Mouse (Mus musculus): ENCODE data around the gene Cdkn1a. TPM values are rescaled to one million over a fixed set of nuclear protein-coding genes. Genes with fewer than 3 reads are reported as not detected.
"Not testable (repeated sequence)": the region's sequence is repeated elsewhere in the genome, so short reads cannot be mapped to it uniquely, and the experiment has no call there.

Gene Cdkn1a
- polyA plus RNA-seq (2014; fragmentation: Nextera tagmentation; extraction: Ambion mirVana) = 33.4 and 36.8 TPM in 2 replicates

- Histone ChIP-seq H3K9me3 (ENCODE audit: control insufficient read depth, low read length) (no peaks in the 10 kb centered on the region), H3K4me3 (ENCODE audit: low read depth, low read length) (no peak within 1 kb of the TSS), H3K36me3 (ENCODE audit: control insufficient read depth, insufficient read depth, low read length) (no peaks in the 10 kb centered on the region), H3K4me1 (replicated peaks; ENCODE audit: control insufficient read depth, insufficient read depth, low read length) (peaks cover 12% of the 10 kb centered on the region), H3K27ac (ENCODE audit: low read depth, low read length) (no peak within 1 kb of the TSS), H3K4me2 (replicated peaks; ENCODE audit: low read depth, low read length) (no peak within 1 kb of the TSS), H3K9ac (ENCODE audit: low read depth, low read length) (no peak within 1 kb of the TSS), H3K27me3 (ENCODE audit: control insufficient read depth, insufficient read depth, low read length) (peaks cover 24% of the 10 kb centered on the region)
- ATAC-seq (ENCODE audit: low FRiP score) = no peak
- 82% methylated on average over 3 of the region's 3 CpGs for WGBS
- no peak for DNase-seq (ENCODE audit: low spot score)
These were observed at the start of gene Cdkn1a for GRCm38 (mm10) chr17:29090776-29091175. Cdkn1a (plus strand) TSS chr17:29090976.

GRCm38 (mm10) chr17:29041632-29042031 lies 49.1 kb upstream of the Cdkn1a start:
- not testable (repeated sequence) for H3K4me2 ChIP-seq (replicated peaks; ENCODE audit: low read depth, low read length); H3K27me3 ChIP-seq (ENCODE audit: control insufficient read depth, insufficient read depth, low read length); H3K27ac ChIP-seq (ENCODE audit: low read depth, low read length); DNase-seq (ENCODE audit: low spot score); H3K9me3 ChIP-seq (ENCODE audit: control insufficient read depth, low read length); H3K9ac ChIP-seq (ENCODE audit: low read depth, low read length); H3K4me1 ChIP-seq (replicated peaks; ENCODE audit: control insufficient read depth, insufficient read depth, low read length); H3K4me3 ChIP-seq (ENCODE audit: low read depth, low read length); ATAC-seq (ENCODE audit: low FRiP score)
- peaks cover 38% of the 10 kb centered on the region for H3K36me3 ChIP-seq (ENCODE audit: control insufficient read depth, insufficient read depth, low read length)
- WGBS = 92% methylated on average over 3 of the region's 3 CpGs

GRCm38 (mm10) chr17:29042569-29042968 lies 48.2 kb upstream of the Cdkn1a start:
- no peak for DNase-seq (ENCODE audit: low spot score)
- no peak for ATAC-seq (ENCODE audit: low FRiP score)
- no peak overlapping the region for H3K4me3 ChIP-seq (ENCODE audit: low read depth, low read length)
- H3K9ac ChIP-seq (ENCODE audit: low read depth, low read length) = no peak overlapping the region
- no peak overlapping the region for H3K4me2 ChIP-seq (replicated peaks; ENCODE audit: low read depth, low read length)
- H3K27me3 ChIP-seq (ENCODE audit: control insufficient read depth, insufficient read depth, low read length) = no peaks in the 10 kb centered on the region
- no peaks in the 10 kb centered on the region for H3K9me3 ChIP-seq (ENCODE audit: control insufficient read depth, low read length)
- H3K27ac ChIP-seq (ENCODE audit: low read depth, low read length) = no peak overlapping the region
- peaks cover 35% of the 10 kb centered on the region for H3K36me3 ChIP-seq (ENCODE audit: control insufficient read depth, insufficient read depth, low read length)
- H3K4me1 ChIP-seq (replicated peaks; ENCODE audit: control insufficient read depth, insufficient read depth, low read length) = no peaks in the 10 kb centered on the region

GRCm38 (mm10) chr17:29043583-29043982 lies 47.2 kb upstream of the Cdkn1a start:
- no peaks in the 10 kb centered on the region for H3K4me1 ChIP-seq (replicated peaks; ENCODE audit: control insufficient read depth, insufficient read depth, low read length)
- no peak overlapping the region for H3K9ac ChIP-seq (ENCODE audit: low read depth, low read length)
- H3K36me3 ChIP-seq (ENCODE audit: control insufficient read depth, insufficient read depth, low read length) = peaks cover 29% of the 10 kb centered on the region
- H3K9me3 ChIP-seq (ENCODE audit: control insufficient read depth, low read length) = no peaks in the 10 kb centered on the region
- ATAC-seq (ENCODE audit: low FRiP score) (no peak), DNase-seq (ENCODE audit: low spot score) (no peak)
- no peak overlapping the region for H3K4me3 ChIP-seq (ENCODE audit: low read depth, low read length)
- no peak overlapping the region for H3K27ac ChIP-seq (ENCODE audit: low read depth, low read length)
- H3K4me2 ChIP-seq (replicated peaks; ENCODE audit: low read depth, low read length) = no peak overlapping the region
- WGBS = 94% methylated on average over 3 of the region's 3 CpGs
- no peaks in the 10 kb centered on the region for H3K27me3 ChIP-seq (ENCODE audit: control insufficient read depth, insufficient read depth, low read length)

- DNase-seq (ENCODE audit: low spot score) (peak; percentile 44), ATAC-seq (ENCODE audit: low FRiP score) (peak; percentile 44; the same call in 1 of the 2 replicates)
- H3K27me3 ChIP-seq (ENCODE audit: control insufficient read depth, insufficient read depth, low read length) = no peaks in the 10 kb centered on the region
- no peak overlapping the region for H3K4me3 ChIP-seq (ENCODE audit: low read depth, low read length)
- H3K36me3 ChIP-seq (ENCODE audit: control insufficient read depth, insufficient read depth, low read length) = peaks cover 27% of the 10 kb centered on the region
- no peak overlapping the region for H3K27ac ChIP-seq (ENCODE audit: low read depth, low read length)
- H3K9ac ChIP-seq (ENCODE audit: low read depth, low read length) = no peak overlapping the region
- H3K4me1 ChIP-seq (replicated peaks; ENCODE audit: control insufficient read depth, insufficient read depth, low read length) = no peaks in the 10 kb centered on the region
- no peak overlapping the region for H3K4me2 ChIP-seq (replicated peaks; ENCODE audit: low read depth, low read length)
- WGBS = 88% methylated on average over 6 of the region's 6 CpGs
- H3K9me3 ChIP-seq (ENCODE audit: control insufficient read depth, low read length) = no peaks in the 10 kb centered on the region
These were observed 46.4 kb upstream of the Cdkn1a start for GRCm38 (mm10) chr17:29044146-29044924.

- ATAC-seq (ENCODE audit: low FRiP score) (no peak), DNase-seq (ENCODE audit: low spot score) (peak; percentile 59)
- Histone ChIP-seq H3K36me3 (ENCODE audit: control insufficient read depth, insufficient read depth, low read length) (peaks cover 21% of the 10 kb centered on the region), H3K27me3 (ENCODE audit: control insufficient read depth, insufficient read depth, low read length) (no peaks in the 10 kb centered on the region), H3K4me1 (replicated peaks; ENCODE audit: control insufficient read depth, insufficient read depth, low read length) (no peaks in the 10 kb centered on the region), H3K9me3 (ENCODE audit: control insufficient read depth, low read length) (no peaks in the 10 kb centered on the region), H3K27ac (ENCODE audit: low read depth, low read length) (no peak overlapping the region), H3K4me3 (ENCODE audit: low read depth, low read length) (no peak overlapping the region), H3K9ac (ENCODE audit: low read depth, low read length) (no peak overlapping the region), H3K4me2 (replicated peaks; ENCODE audit: low read depth, low read length) (no peak overlapping the region)
- WGBS = 72% methylated on average over 1 of the region's 1 CpGs
These were observed 45.9 kb upstream of the Cdkn1a start for GRCm38 (mm10) chr17:29044925-29045319.

- Histone ChIP-seq H3K36me3 (ENCODE audit: control insufficient read depth, insufficient read depth, low read length) (peaks cover 14% of the 10 kb centered on the region), H3K9ac (ENCODE audit: low read depth, low read length) (no peak overlapping the region), H3K27me3 (ENCODE audit: control insufficient read depth, insufficient read depth, low read length) (no peaks in the 10 kb centered on the region), H3K4me3 (ENCODE audit: low read depth, low read length) (no peak overlapping the region), H3K4me2 (replicated peaks; ENCODE audit: low read depth, low read length) (no peak overlapping the region), H3K4me1 (replicated peaks; ENCODE audit: control insufficient read depth, insufficient read depth, low read length) (no peaks in the 10 kb centered on the region), H3K27ac (ENCODE audit: low read depth, low read length) (no peak overlapping the region), H3K9me3 (ENCODE audit: control insufficient read depth, low read length) (no peaks in the 10 kb centered on the region)
- DNase-seq (ENCODE audit: low spot score) = no peak
- ATAC-seq (ENCODE audit: low FRiP score) = no peak
- WGBS = 84% methylated on average over 12 of the region's 12 CpGs
These were observed 44.8 kb upstream of the Cdkn1a start for GRCm38 (mm10) chr17:29045741-29046530.

GRCm38 (mm10) chr17:29046863-29047262 lies 43.9 kb upstream of the Cdkn1a start:
- WGBS = 93% methylated on average over 3 of the region's 3 CpGs
- ATAC-seq (ENCODE audit: low FRiP score) (no peak), DNase-seq (ENCODE audit: low spot score) (no peak)

More at GRCm38 (mm10) chr17:29046863-29047262, 43.9 kb upstream of the Cdkn1a start:
- no peak overlapping the region for H3K9ac ChIP-seq (ENCODE audit: low read depth, low read length)
- no peaks in the 10 kb centered on the region for H3K27me3 ChIP-seq (ENCODE audit: control insufficient read depth, insufficient read depth, low read length)
- H3K27ac ChIP-seq (ENCODE audit: low read depth, low read length) = no peak overlapping the region
- H3K4me2 ChIP-seq (replicated peaks; ENCODE audit: low read depth, low read length) = no peak overlapping the region
- H3K4me3 ChIP-seq (ENCODE audit: low read depth, low read length) = no peak overlapping the region
- no peaks in the 10 kb centered on the region for H3K9me3 ChIP-seq (ENCODE audit: control insufficient read depth, low read length)
- peaks cover 13% of the 10 kb centered on the region for H3K36me3 ChIP-seq (ENCODE audit: control insufficient read depth, insufficient read depth, low read length)
- no peaks in the 10 kb centered on the region for H3K4me1 ChIP-seq (replicated peaks; ENCODE audit: control insufficient read depth, insufficient read depth, low read length)

Measured in hindbrain, embryonic 11.5 days (tissue).